Mouse (Mus musculus) lung, adult 2 months (tissue): ENCODE measurements at regions not wholly inside any gene's neighbourhood (a gene's known extent, or its start where the extent isn't known, plus 50 kb on each side); places are given as distances from the start of the nearest gene placed in this dataset.

Source experiments
- CTCF ChIP-seq: fragments of 200-500 bp; IDR thresholded peaks from 2 replicates; pipeline ENCODE4 v1.5.1; 2011; ENCODE audit warnings: mild to moderate bottlenecking, low read length, control low read depth; ENCODE audit not compliant: insufficient read depth
- POLR2A ChIP-seq: fragments of 200-500 bp; IDR thresholded peaks from 2 replicates; pipeline ENCODE4 v1.6.1; 2011; ENCODE audit warnings: low read depth, mild to moderate bottlenecking, control low read depth, low read length, borderline replicate concordance; ENCODE audit errors: extremely low read depth

- TF ChIP-seq CTCF: no peak
- no peak for TF ChIP-seq POLR2A
Observed at GRCm38 (mm10) chr7:34585312-34585865, 71.1 kb downstream of the Kctd15 start.
